Mouse (Mus musculus) naive thymus-derived CD4-positive, alpha-beta T cell, adult 2 months (primary cell): ENCODE measurements around the gene Cog1.
A peak's percentile ranks its signal among the peaks of the same experiment; 100 is the strongest.

Experiments
- DNase-seq: peaks from one replicate; pipeline ENCODE4 v3.0.0-alpha.2; 2011; ENCODE audit warnings: low read depth

Gene Cog1

GRCm38 (mm10) chr11:113667122-113667521, 18.2 kb downstream of the Cog1 start:
- no peak for DNase-seq

GRCm38 (mm10) chr11:113667704-113668103, 18.7 kb downstream of the Cog1 start:
- DNase-seq = no peak

DNA sequence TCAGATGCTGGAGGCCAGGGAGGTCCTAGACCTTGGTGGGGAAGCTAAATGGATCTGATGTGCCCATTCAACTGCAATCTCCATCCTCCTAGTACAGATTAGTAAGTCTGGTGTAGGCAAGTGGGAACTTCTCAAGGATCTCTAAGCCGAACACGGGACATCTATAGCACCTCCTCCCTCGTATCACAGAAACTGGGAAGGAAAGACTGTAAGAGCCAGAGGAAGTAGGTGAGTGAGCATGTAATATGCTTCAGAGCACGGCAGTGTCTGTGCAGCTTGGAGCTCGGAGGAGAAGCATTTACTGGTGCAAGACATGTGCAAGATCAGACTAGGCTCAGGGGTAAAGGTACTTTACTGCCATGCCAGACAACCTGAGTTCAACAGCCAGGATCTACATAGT, 19.9 kb downstream of the Cog1 start:
- DNase-seq = no peak

DNA sequence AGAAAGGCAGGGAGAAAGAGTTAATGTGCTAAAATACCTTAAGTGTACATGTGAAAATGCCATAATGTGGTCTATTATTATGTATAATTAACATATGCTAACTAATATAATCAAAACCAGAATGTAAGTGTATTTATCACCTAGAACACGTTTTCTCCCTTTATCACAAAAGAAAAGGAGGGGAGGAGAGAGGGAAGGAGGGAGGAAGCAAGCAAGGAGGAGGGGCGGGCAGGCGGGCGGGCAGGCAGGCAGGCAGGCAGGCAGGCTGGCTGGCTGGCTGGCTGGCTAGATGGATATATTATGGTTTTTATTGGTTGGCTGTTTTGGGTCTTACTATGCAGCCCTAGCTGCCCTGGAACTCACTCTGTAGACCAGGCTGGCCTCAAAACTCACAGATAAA, 20.7 kb downstream of the Cog1 start:
- DNase-seq = no peak

DNA sequence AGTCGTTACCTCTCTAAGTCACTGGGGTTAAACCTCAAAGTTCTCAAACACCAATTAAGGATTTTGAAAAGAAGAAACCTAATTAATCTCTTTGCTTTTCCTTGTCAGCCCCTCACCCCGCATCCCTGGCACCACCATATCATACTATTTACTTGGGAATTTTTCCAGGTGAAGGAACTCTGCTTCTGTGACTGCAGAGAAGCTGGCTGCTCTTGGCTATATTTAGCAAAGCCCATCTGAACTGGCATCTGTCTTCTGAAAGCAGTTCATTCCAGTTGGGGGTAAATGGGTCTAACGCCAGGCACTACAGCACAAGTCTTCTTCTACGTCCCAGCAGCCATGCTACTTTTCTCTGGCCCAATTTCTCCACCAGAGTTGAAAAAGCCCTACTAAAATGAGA, 24.6 kb downstream of the Cog1 start:
- DNase-seq = no peak

DNA sequence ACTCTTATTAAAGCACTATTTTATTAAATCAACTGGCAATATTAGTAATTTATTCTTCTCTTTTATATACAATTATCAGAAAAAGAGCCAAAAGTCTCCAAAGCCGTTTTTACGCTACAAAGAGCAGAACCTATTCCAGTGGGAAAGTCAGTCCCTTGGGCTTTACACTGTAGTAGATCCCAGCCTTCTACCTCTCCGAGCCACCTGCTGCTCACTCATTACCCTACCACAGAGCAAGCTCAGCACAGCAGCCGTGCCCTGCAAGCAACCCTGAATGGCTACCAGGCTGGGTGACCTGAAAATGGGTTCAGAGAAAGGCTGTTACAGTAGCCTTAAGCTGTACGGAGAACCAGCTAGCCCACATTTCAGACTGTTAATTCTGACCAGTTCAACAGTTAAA, 25.6 kb downstream of the Cog1 start:
- no peak for DNase-seq

- DNase-seq = no peak
These were observed 27.9 kb downstream of the Cog1 start for GRCm38 (mm10) chr11:113676847-113677246.

DNA sequence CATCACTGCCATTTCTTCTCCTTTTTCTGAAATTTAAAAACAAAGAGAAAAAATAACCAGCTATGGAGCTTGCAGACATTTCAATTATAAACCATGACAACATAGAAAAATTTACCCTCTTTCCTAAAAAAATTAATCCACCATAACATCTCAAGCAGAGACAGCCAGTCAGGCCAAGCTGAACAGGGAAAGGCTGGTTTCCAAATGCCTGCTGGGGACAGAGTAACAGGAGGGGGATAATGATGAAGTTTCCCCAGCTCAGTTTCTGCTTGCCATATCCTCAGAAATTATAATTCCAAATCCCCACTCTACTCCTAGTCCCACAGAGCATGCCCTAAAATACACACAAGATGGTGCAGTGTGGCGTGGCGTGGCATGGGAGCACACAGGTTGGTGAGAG, 28.4 kb downstream of the Cog1 start:
- DNase-seq = no peak

DNA sequence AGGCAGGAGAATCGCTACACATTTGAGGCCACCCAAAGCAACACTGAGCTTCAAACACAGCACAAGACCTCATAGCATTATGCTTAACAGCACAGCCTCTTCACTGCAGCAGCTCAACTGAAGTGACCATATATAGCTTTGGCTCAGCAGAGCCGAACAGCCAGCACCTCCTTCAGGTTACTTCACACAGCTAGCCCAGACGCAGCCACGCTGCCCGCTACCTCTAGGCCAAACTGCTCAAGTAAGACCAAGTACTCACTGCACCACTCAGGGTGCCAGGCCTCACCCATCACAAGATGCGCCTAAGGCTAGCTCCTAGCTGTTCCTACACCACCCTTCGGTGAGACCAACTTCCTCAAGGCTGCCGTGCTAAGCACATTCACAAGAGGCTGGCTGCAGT, 29.4 kb downstream of the Cog1 start:
- no peak for DNase-seq

GRCm38 (mm10) chr11:113680954-113681353, 32.0 kb downstream of the Cog1 start:
- DNase-seq = no peak

GRCm38 (mm10) chr11:113681979-113682378, 33.0 kb downstream of the Cog1 start:
- no peak for DNase-seq

GRCm38 (mm10) chr11:113682897-113683626, 34.1 kb downstream of the Cog1 start:
- DNase-seq = no peak

DNA sequence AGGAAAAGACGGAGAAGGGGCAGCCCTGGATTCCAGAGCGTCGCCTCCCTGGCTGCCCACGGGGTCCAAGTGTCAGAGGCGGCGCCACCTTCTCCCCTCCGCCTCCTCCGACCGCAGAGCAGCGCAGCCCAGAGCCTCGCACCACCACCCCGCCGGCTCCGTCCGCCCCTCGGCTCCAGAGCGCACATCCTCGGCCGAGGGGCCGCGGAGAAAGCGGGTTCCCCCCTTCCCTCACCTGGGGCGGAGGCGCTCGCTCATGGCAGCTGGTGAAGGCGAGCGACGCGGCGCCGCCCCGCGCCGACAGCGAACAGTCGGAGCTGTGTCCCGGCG, 34.6 kb downstream of the Cog1 start:
- DNase-seq = no peak

GRCm38 (mm10) chr11:113683957-113684706, 35.2 kb downstream of the Cog1 start, which contains the start of the genes Fam104a and D11Wsu47e:
TSS of gene Fam104a (minus strand) at chr11:113684155.
TSS of gene D11Wsu47e (plus strand) at chr11:113684412.
- peak; percentile 96 for DNase-seq

GRCm38 (mm10) chr11:113684707-113685426, 35.9 kb downstream of the Cog1 start:
- no peak for DNase-seq

GRCm38 (mm10) chr11:113687031-113687430, 38.1 kb downstream of the Cog1 start:
- DNase-seq = no peak

- no peak for DNase-seq
These were observed 41.5 kb downstream of the Cog1 start for GRCm38 (mm10) chr11:113690506-113690905.

GRCm38 (mm10) chr11:113691318-113691717, 42.3 kb downstream of the Cog1 start:
- no peak for DNase-seq

DNA sequence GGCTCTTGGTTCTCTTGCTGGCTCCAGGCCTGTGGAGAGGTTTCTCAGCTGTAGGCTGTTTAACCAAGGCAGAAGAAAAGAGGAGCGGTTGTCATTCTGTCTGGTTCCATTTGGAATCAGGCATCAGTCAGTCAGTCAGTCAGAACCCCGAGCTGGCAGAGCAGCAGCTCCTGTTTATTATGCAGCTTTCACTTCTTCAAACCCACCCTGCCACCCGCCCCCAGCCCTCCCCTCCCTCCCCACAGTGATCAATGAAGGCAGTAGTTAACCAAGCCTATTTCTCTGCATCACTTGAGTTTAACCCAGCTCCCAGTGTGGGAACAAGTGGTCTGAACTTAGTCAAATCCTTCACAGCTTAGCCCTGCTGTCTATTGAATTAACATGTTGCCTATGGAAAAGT, 42.9 kb downstream of the Cog1 start:
- DNase-seq = no peak

- no peak for DNase-seq
These were observed 48.6 kb downstream of the Cog1 start for GRCm38 (mm10) chr11:113697571-113697970.

GRCm38 (mm10) chr11:113698013-113698545, 49.1 kb downstream of the Cog1 start:
- no peak for DNase-seq

- DNase-seq = no peak
These were observed 50.7 kb downstream of the Cog1 start for GRCm38 (mm10) chr11:113699643-113700042.

- DNase-seq = peak; percentile 84
These were observed 54.8 kb downstream of the Cog1 start for GRCm38 (mm10) chr11:113703758-113704157.
